Mouse (Mus musculus) kidney, adult 2 months (tissue): ENCODE results near the gene Cbfa2t3. TPM values are rescaled to one million over a fixed set of nuclear protein-coding genes. Genes with fewer than 3 reads are reported as not detected.

Experiments used
- DNase-seq: peaks from one replicate; pipeline ENCODE4 v3.0.0; 2021
- H3K27ac ChIP-seq: fragments of 200-500 bp; 2 replicates; pipeline ENCODE4 v1.5.1; 2012; ENCODE audit warnings: low read depth, low read length, control low read depth, inconsistent platforms; ENCODE audit not compliant: insufficient read depth
- H3K27me3 ChIP-seq: fragments of 200-500 bp; replicated peaks from 2 replicates; pipeline ENCODE4 v1.6.1; 2012; ENCODE audit warnings: mild to moderate bottlenecking, moderate library complexity, low read length, inconsistent platforms; ENCODE audit not compliant: control insufficient read depth, insufficient read depth
- H3K36me3 ChIP-seq: fragments of 200-500 bp; 2 replicates; pipeline ENCODE4 v1.6.1; 2012; ENCODE audit warnings: mild to moderate bottlenecking, moderate library complexity, low read length, inconsistent platforms; ENCODE audit not compliant: control insufficient read depth, insufficient read depth
- H3K4me1 ChIP-seq: fragments of 200-500 bp; 2 replicates; pipeline ENCODE4 v1.6.1; 2011; ENCODE audit warnings: low read length; ENCODE audit not compliant: control insufficient read depth, insufficient read depth
- H3K4me3 ChIP-seq: fragments of 200-500 bp; 2 replicates; pipeline ENCODE4 v1.5.1; 2011; ENCODE audit warnings: mild to moderate bottlenecking, low read depth, low read length, control low read depth; ENCODE audit not compliant: insufficient read depth
- CTCF ChIP-seq: fragments of 200-500 bp; conservative IDR thresholded peaks from 2 replicates; pipeline ENCODE4 v1.5.1; 2011; ENCODE audit warnings: low read depth, mild to moderate bottlenecking, control low read depth, low read length, moderate library complexity, mixed read lengths; ENCODE audit not compliant: insufficient read depth, insufficient read length
- POLR2A ChIP-seq: fragments of 200-500 bp; IDR thresholded peaks from one replicate; pipeline ENCODE4 v1.6.1; 2011; ENCODE audit warnings: low read depth, low read length, control low read depth
- WGBS: fragments of 180-500 bp; shearing (Covaris S2); methylation state at CpG from one replicate; pipeline ENCODE4 v1.1.7; 2018; 5-methylcytosine and 5-hydroxymethylcytosine counted together
- polyA plus RNA-seq: library from polyadenylated mRNA; depleted of rRNA; stranded (reverse); fragments of >200 nt; gene quantifications from 2 replicates; pipeline ENCODE4 v1.2.3, GENCODE M21; 2012

Cbfa2t3 gene
- polyA plus RNA-seq, 1 experiment = 6.7 TPM

- no peak for TF ChIP-seq CTCF
- no peak for TF ChIP-seq POLR2A
- peak overlapping the region; percentile 58; the same call in 1 of the 2 replicates for H3K27ac ChIP-seq
Measured at GRCm38 (mm10) chr8:122585411-122585891, 113.5 kb downstream of the Cbfa2t3 start.

GRCm38 (mm10) chr8:122584981-122585380, 113.9 kb downstream of the Cbfa2t3 start:
- Histone ChIP-seq H3K27me3 (no peaks in the 10 kb centered on the region), H3K36me3 (no peaks in the 10 kb centered on the region), H3K4me3 (no peak overlapping the region), H3K4me1 (peaks cover 19% of the 10 kb centered on the region), H3K27ac (no peak overlapping the region)
- TF ChIP-seq CTCF (no peak), POLR2A (no peak)
- WGBS = 91% methylated on average over 9 of the region's 9 CpGs
- no peak for DNase-seq

More at GRCm38 (mm10) chr8:122585411-122585891, 113.5 kb downstream of the Cbfa2t3 start:
- DNase-seq = peak; percentile 57
- Histone ChIP-seq H3K27me3 (no peaks in the 10 kb centered on the region), H3K4me3 (no peak overlapping the region), H3K4me1 (peaks cover 19% of the 10 kb centered on the region), H3K36me3 (no peaks in the 10 kb centered on the region)
- WGBS = 44% methylated on average over 14 of the region's 14 CpGs

GRCm38 (mm10) chr8:122580926-122581325, 118.0 kb downstream of the Cbfa2t3 start:
- no peak for TF ChIP-seq CTCF
- no peak for TF ChIP-seq POLR2A
- WGBS = 79% methylated on average over 15 of the region's 15 CpGs
- no peaks in the 10 kb centered on the region for H3K27me3 ChIP-seq

GRCm38 (mm10) chr8:122579196-122579595, 119.7 kb downstream of the Cbfa2t3 start:
- 55% methylated on average over 7 of the region's 7 CpGs for WGBS

More at GRCm38 (mm10) chr8:122580926-122581325, 118.0 kb downstream of the Cbfa2t3 start:
- Histone ChIP-seq H3K27ac (no peak overlapping the region), H3K4me1 (peaks cover 10% of the 10 kb centered on the region), H3K36me3 (no peaks in the 10 kb centered on the region), H3K4me3 (no peak overlapping the region)
- no peak for DNase-seq

GRCm38 (mm10) chr8:122577116-122577515, 121.8 kb downstream of the Cbfa2t3 start:
- Histone ChIP-seq H3K27ac (no peak overlapping the region), H3K4me3 (no peak overlapping the region; the same call in 1 of the 2 replicates), H3K36me3 (no peaks in the 10 kb centered on the region), H3K27me3 (no peaks in the 10 kb centered on the region), H3K4me1 (peaks cover 19% of the 10 kb centered on the region)
- DNase-seq = no peak
- 45% methylated on average over 10 of the region's 10 CpGs for WGBS
- no peak for TF ChIP-seq CTCF
- no peak for TF ChIP-seq POLR2A

More at GRCm38 (mm10) chr8:122579196-122579595, 119.7 kb downstream of the Cbfa2t3 start:
- TF ChIP-seq POLR2A = no peak
- TF ChIP-seq CTCF = no peak
- peaks cover 19% of the 10 kb centered on the region for H3K4me1 ChIP-seq
- no peak overlapping the region for H3K4me3 ChIP-seq
- H3K27ac ChIP-seq = no peak overlapping the region
- no peaks in the 10 kb centered on the region for H3K36me3 ChIP-seq
- peak; percentile 32 for DNase-seq
- H3K27me3 ChIP-seq = no peaks in the 10 kb centered on the region

- H3K4me1 ChIP-seq = peaks cover 19% of the 10 kb centered on the region
- TF ChIP-seq POLR2A (peak; percentile 71), CTCF (no peak)
- DNase-seq = peak; percentile 98
- H3K4me3 ChIP-seq = peak within 1 kb of the TSS; percentile 68
- no peaks in the 10 kb centered on the region for H3K36me3 ChIP-seq
- WGBS = under 1% methylated on average over 39 of the region's 39 CpGs
- peak within 1 kb of the TSS; percentile 19; the same call in 1 of the 2 replicates for H3K27ac ChIP-seq
- no peaks in the 10 kb centered on the region for H3K27me3 ChIP-seq
Measured at GRCm38 (mm10) chr8:122576648-122577022, 122.3 kb downstream of the Cbfa2t3 start, which contains the start of gene Aprt. Gene Aprt, minus strand, starts transcription at chr8:122576909.

GRCm38 (mm10) chr8:122575735-122576647, 122.9 kb downstream of the Cbfa2t3 start:
- DNase-seq = no peak
- Histone ChIP-seq H3K4me1 (peaks cover 19% of the 10 kb centered on the region), H3K27me3 (no peaks in the 10 kb centered on the region)

More at GRCm38 (mm10) chr8:122575735-122576647, 122.9 kb downstream of the Cbfa2t3 start:
- Histone ChIP-seq H3K27ac (peak overlapping the region; percentile 19; the same call in 1 of the 2 replicates), H3K4me3 (peak overlapping the region; percentile 68), H3K36me3 (no peaks in the 10 kb centered on the region)
- TF ChIP-seq CTCF (no peak), POLR2A (no peak)
- 17% methylated on average over 21 of the region's 21 CpGs for WGBS
